9 mouse cellular contexts compared by ENCODE assay signal in the genomic region with DNA sequence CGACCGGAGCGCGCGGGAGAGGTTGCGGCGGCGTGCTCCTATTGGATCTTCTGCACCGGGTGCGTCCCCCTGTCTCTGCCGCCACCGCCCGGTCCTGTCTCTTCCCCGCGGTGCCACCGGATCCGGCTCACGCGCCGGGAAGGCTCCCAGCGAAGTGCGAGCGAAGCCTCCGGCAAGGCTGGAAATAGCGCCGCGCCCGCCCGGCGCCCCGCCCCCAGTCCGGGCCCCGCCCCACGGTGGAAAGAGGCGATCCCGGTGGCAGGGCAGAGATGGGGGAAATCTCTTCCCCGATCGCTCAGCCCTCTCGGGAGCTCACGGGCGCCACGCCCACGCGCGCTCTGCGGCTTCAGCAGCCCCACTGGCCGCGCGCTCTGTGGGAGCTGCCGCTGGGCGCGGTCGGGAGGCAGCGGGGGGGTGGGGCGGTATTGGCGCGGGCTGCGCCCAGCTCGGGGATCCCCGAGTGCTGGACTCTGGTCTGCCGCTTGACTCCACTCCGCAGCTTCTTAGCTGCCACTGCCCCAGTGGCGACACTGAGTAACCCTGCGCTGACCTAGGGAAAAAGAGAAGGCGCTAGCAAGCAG. TPM values are rescaled to one million over a fixed set of nuclear protein-coding genes. Genes with fewer than 3 reads are reported as not detected.
DNase-seq lines count a peak whose midpoint lies in the region; ATAC-seq and TF ChIP-seq lines count a peak whose summit lies in the region.
"Had no signal": no experiment of that assay in that cellular context is flagged by ENCODE, and none has a peak within 500 bp of the region (broad histone marks: within the 10 kb centered on the region; RNA-seq: fewer than 3 reads in every experiment).

A gene (minus strand): TSS at position 181 of the 581 bp plus-strand sequence.

- peak; percentile 86 for ATAC-seq in intestine, postnatal 0 days
- peak; percentile 29 for ATAC-seq in megakaryocyte progenitor cell, adult 5-6 weeks (replicated peaks; ENCODE audit: poor library complexity)

- peak; percentile 74 to 80 for DNase-seq in adrenal gland, postnatal 4 days (ENCODE audit: low spot score in 2 of 2)
- peak; percentile 91 for DNase-seq in embryo, embryonic 9.5 days (ENCODE audit: extremely low spot score)
- DNase-seq in heart, adult 11 months = peak; percentile 98
- peak; percentile 45 to 73 for DNase-seq in left cerebral cortex, postnatal 14 days (ENCODE audit: low spot score in 2 of 2)
- DNase-seq in right cerebral cortex, postnatal 25 days = peak; percentile 80
- DNase-seq in c-Kit-positive CD71-positive TER-119-positive erythroid progenitor cells, embryonic 14.5 days (ENCODE audit: low spot score) = no peak

- intact Hi-C loops in left cerebral cortex, postnatal 14 days (cut with DNase I) = loop anchor here (10.0 kb wide), 1 partner anchor 182 kb away; no protein-coding TSS in a partner anchor

- no peak within 1 kb of the TSS for H3K27ac ChIP-seq in intestine, postnatal 0 days (ENCODE audit: low read depth, low read length)

- peaks cover 44% of the 10 kb centered on the region for H3K27me3 ChIP-seq in intestine, postnatal 0 days (replicated peaks; ENCODE audit: control insufficient read depth, insufficient read depth, low read length)

- H3K4me2 ChIP-seq in intestine, postnatal 0 days (replicated peaks; ENCODE audit: low read depth) = peak within 1 kb of the TSS; percentile 91

- no peaks in the 10 kb centered on the region for H3K36me3 ChIP-seq in intestine, postnatal 0 days (ENCODE audit: control insufficient read depth, insufficient read depth)

- WGBS in intestine, postnatal 0 days = under 1% methylated on average over 57 of the region's 65 CpGs

- peak within 1 kb of the TSS; percentile 31; the same call in 1 of the 2 replicates for H3K9ac ChIP-seq in intestine, postnatal 0 days (ENCODE audit: low read depth, low read length)

- no peak; the same call in 1 of the 2 replicates for TF ChIP-seq CTCF in intestine, postnatal 0 days (IDR thresholded peaks at IDR 0.05; ENCODE audit: low read depth)

- no peaks in the 10 kb centered on the region for H3K9me3 ChIP-seq in intestine, postnatal 0 days (ENCODE audit: control insufficient read depth)

- peak within 1 kb of the TSS; percentile 55 for H3K4me3 ChIP-seq in intestine, postnatal 0 days (ENCODE audit: low read depth, low read length)

- H3K4me1 ChIP-seq in intestine, postnatal 0 days (replicated peaks; ENCODE audit: control insufficient read depth, insufficient read depth, low read length) = no peaks in the 10 kb centered on the region

RNA-seq across cellular contexts. Expression of the gene that starts here (rescaled TPM):
- total RNA-seq in adrenal gland, postnatal 4 days (2021) = 10 to 100 TPM in 1 of 2 experiments, 1 to 10 TPM in 1; 8.5 to 14.8 TPM
- 2.7 and 3.5 TPM in 2 replicates for polyA plus RNA-seq in intestine, postnatal 0 days (2015; fragmentation: Nextera tagmentation; extraction: Ambion mirVana)
- total RNA-seq in left cerebral cortex, postnatal 14 days (2021) = 10 to 100 TPM; 16.5 to 24.5 TPM
- total RNA-seq in megakaryocyte progenitor cell, adult 5-6 weeks (2015) = not detected in 2 replicates
- total RNA-seq in megakaryocyte progenitor cell, adult 5-6 weeks (2017) = not detected in 2 replicates
- total RNA-seq: hematopoietic stem cell, adult 5-6 weeks had no signal

Comparison
In these comparisons a context has a peak if more than half of its experiments do, and no peak if none do; other contexts are left out.
1. RNA of the gene that starts here (total RNA-seq): 16.5 to 24.5 TPM in left cerebral cortex, postnatal 14 days and 8.5 to 14.8 TPM in adrenal gland, postnatal 4 days; not detected in megakaryocyte progenitor cell, adult 5-6 weeks; every median in the first group is over 4 times any median in the second.
2. Peak in ATAC-seq in megakaryocyte progenitor cell, adult 5-6 weeks; RNA of the gene not detected or under 1 TPM.